Mouse (Mus musculus): ENCODE measurements at regions not wholly inside any gene's neighbourhood (a gene's known extent, or its start where the extent isn't known, plus 50 kb on each side); places are given as distances from the start of the nearest gene placed in this dataset.

- 53% methylated on average over 4 of the region's 4 CpGs for WGBS
- ATAC-seq: no peak
- H3K4me3 ChIP-seq (ENCODE audit: low read depth, low read length): no peak overlapping the region
- H3K4me2 ChIP-seq (replicated peaks; ENCODE audit: low read depth): no peak overlapping the region
- no peak for TF ChIP-seq CTCF (IDR thresholded peaks at IDR 0.05; ENCODE audit: low read depth)
- H3K27ac ChIP-seq (ENCODE audit: low read depth, low read length): no peak overlapping the region
- no peaks in the 10 kb centered on the region for H3K36me3 ChIP-seq (ENCODE audit: control insufficient read depth, insufficient read depth)
- no peak overlapping the region for H3K9ac ChIP-seq (ENCODE audit: low read depth, low read length)
- no peaks in the 10 kb centered on the region for H3K9me3 ChIP-seq (ENCODE audit: control insufficient read depth)
- H3K27me3 ChIP-seq (replicated peaks; ENCODE audit: control insufficient read depth, insufficient read depth, low read length): no peaks in the 10 kb centered on the region
- no peaks in the 10 kb centered on the region for H3K4me1 ChIP-seq (replicated peaks; ENCODE audit: control insufficient read depth, insufficient read depth, low read length)
These were observed 74.5 kb upstream of the Zfp648 start for GRCm38 (mm10) chr1:154126487-154126886.

- WGBS: 77% methylated on average over 4 of the region's 4 CpGs
- no peaks in the 10 kb centered on the region for H3K27me3 ChIP-seq (replicated peaks; ENCODE audit: control insufficient read depth, insufficient read depth, low read length)
These were observed 61.5 kb upstream of the Zfp648 start for GRCm38 (mm10) chr1:154139488-154139887.

GRCm38 (mm10) chr1:154143691-154144090 is 57.3 kb upstream of the Zfp648 start:
- Histone ChIP-seq H3K4me1 (replicated peaks; ENCODE audit: control insufficient read depth, insufficient read depth, low read length) (no peaks in the 10 kb centered on the region), H3K4me2 (replicated peaks; ENCODE audit: low read depth) (no peak overlapping the region), H3K27ac (ENCODE audit: low read depth, low read length) (no peak overlapping the region), H3K4me3 (ENCODE audit: low read depth, low read length) (no peak overlapping the region), H3K9me3 (ENCODE audit: control insufficient read depth) (no peaks in the 10 kb centered on the region), H3K27me3 (replicated peaks; ENCODE audit: control insufficient read depth, insufficient read depth, low read length) (no peaks in the 10 kb centered on the region), H3K36me3 (ENCODE audit: control insufficient read depth, insufficient read depth) (no peaks in the 10 kb centered on the region), H3K9ac (ENCODE audit: low read depth, low read length) (no peak overlapping the region)
- 27% methylated on average over 1 of the region's 1 CpGs for WGBS
- no peak for TF ChIP-seq CTCF (IDR thresholded peaks at IDR 0.05; ENCODE audit: low read depth)
- ATAC-seq: no peak

More at GRCm38 (mm10) chr1:154139488-154139887, 61.5 kb upstream of the Zfp648 start:
- Histone ChIP-seq H3K36me3 (ENCODE audit: control insufficient read depth, insufficient read depth) (no peaks in the 10 kb centered on the region), H3K9ac (ENCODE audit: low read depth, low read length) (no peak overlapping the region), H3K4me2 (replicated peaks; ENCODE audit: low read depth) (no peak overlapping the region), H3K4me1 (replicated peaks; ENCODE audit: control insufficient read depth, insufficient read depth, low read length) (no peaks in the 10 kb centered on the region), H3K9me3 (ENCODE audit: control insufficient read depth) (no peaks in the 10 kb centered on the region), H3K4me3 (ENCODE audit: low read depth, low read length) (no peak overlapping the region), H3K27ac (ENCODE audit: low read depth, low read length) (no peak overlapping the region)
- ATAC-seq: no peak
- TF ChIP-seq CTCF (IDR thresholded peaks at IDR 0.05; ENCODE audit: low read depth): no peak

- no peaks in the 10 kb centered on the region for H3K9me3 ChIP-seq (ENCODE audit: control insufficient read depth)
- no peaks in the 10 kb centered on the region for H3K36me3 ChIP-seq (ENCODE audit: control insufficient read depth, insufficient read depth)
- H3K4me2 ChIP-seq (replicated peaks; ENCODE audit: low read depth): no peak overlapping the region
- no peak overlapping the region for H3K4me3 ChIP-seq (ENCODE audit: low read depth, low read length)
- H3K9ac ChIP-seq (ENCODE audit: low read depth, low read length): no peak overlapping the region
- no peak for TF ChIP-seq CTCF (IDR thresholded peaks at IDR 0.05; ENCODE audit: low read depth)
- peaks cover 8% of the 10 kb centered on the region; the same call in 1 of the 2 replicates for H3K4me1 ChIP-seq (replicated peaks; ENCODE audit: control insufficient read depth, insufficient read depth, low read length)
- H3K27me3 ChIP-seq (replicated peaks; ENCODE audit: control insufficient read depth, insufficient read depth, low read length): no peaks in the 10 kb centered on the region
- H3K27ac ChIP-seq (ENCODE audit: low read depth, low read length): no peak overlapping the region
- WGBS: 81% methylated on average over 3 of the region's 3 CpGs
- ATAC-seq: no peak
These were observed 53.9 kb upstream of the Zfp648 start for GRCm38 (mm10) chr1:154147001-154147571.

- Histone ChIP-seq H3K36me3 (ENCODE audit: control insufficient read depth, insufficient read depth) (no peaks in the 10 kb centered on the region), H3K27me3 (replicated peaks; ENCODE audit: control insufficient read depth, insufficient read depth, low read length) (no peaks in the 10 kb centered on the region), H3K9me3 (ENCODE audit: control insufficient read depth) (no peaks in the 10 kb centered on the region), H3K4me2 (replicated peaks; ENCODE audit: low read depth) (no peak overlapping the region), H3K4me1 (replicated peaks; ENCODE audit: control insufficient read depth, insufficient read depth, low read length) (peaks cover 8% of the 10 kb centered on the region; the same call in 1 of the 2 replicates), H3K4me3 (ENCODE audit: low read depth, low read length) (no peak overlapping the region), H3K9ac (ENCODE audit: low read depth, low read length) (no peak overlapping the region), H3K27ac (ENCODE audit: low read depth, low read length) (no peak overlapping the region)
- no peak for TF ChIP-seq CTCF (IDR thresholded peaks at IDR 0.05; ENCODE audit: low read depth)
- ATAC-seq: peak; percentile 13; the same call in 1 of the 2 replicates
- WGBS: 35% methylated on average over 10 of the region's 10 CpGs
These were observed 52.0 kb upstream of the Zfp648 start for GRCm38 (mm10) chr1:154148948-154149347.

GRCm38 (mm10) chr1:154149431-154150143 is 51.4 kb upstream of the Zfp648 start:
- Histone ChIP-seq H3K9me3 (ENCODE audit: control insufficient read depth) (no peaks in the 10 kb centered on the region), H3K9ac (ENCODE audit: low read depth, low read length) (no peak overlapping the region), H3K27me3 (replicated peaks; ENCODE audit: control insufficient read depth, insufficient read depth, low read length) (no peaks in the 10 kb centered on the region), H3K4me1 (replicated peaks; ENCODE audit: control insufficient read depth, insufficient read depth, low read length) (peaks cover 11% of the 10 kb centered on the region; the same call in 1 of the 2 replicates), H3K4me2 (replicated peaks; ENCODE audit: low read depth) (peak overlapping the region; percentile 39), H3K4me3 (ENCODE audit: low read depth, low read length) (no peak overlapping the region), H3K27ac (ENCODE audit: low read depth, low read length) (peak overlapping the region; percentile 51), H3K36me3 (ENCODE audit: control insufficient read depth, insufficient read depth) (no peaks in the 10 kb centered on the region)
- TF ChIP-seq CTCF (IDR thresholded peaks at IDR 0.05; ENCODE audit: low read depth): no peak
- no peak for ATAC-seq
- WGBS: 40% methylated on average over 1 of the region's 1 CpGs

All from intestine, postnatal 0 days (tissue).